Mouse (Mus musculus) forebrain, postnatal 0 days (tissue): Measurements from ENCODE around the gene Crnn. TPM values are rescaled to one million over a fixed set of nuclear protein-coding genes. Genes with fewer than 3 reads are reported as not detected.

ENCODE experiments used
- ATAC-seq: fragments of 200-750 bp; cut with Nextera tagmentation; 2 replicates; pipeline ENCODE4 v1.8.0; 2017; ENCODE audit warnings: mild to moderate bottlenecking, moderate library complexity
- DNase-seq: peaks from one replicate; pipeline ENCODE4 v3.0.0-alpha.2; 2015
- H3K27ac ChIP-seq: fragments of 300-500 bp; sonication (generic); 2 replicates; pipeline ENCODE4 v1.5.1; 2014; ENCODE audit warnings: low read depth, mild to moderate bottlenecking, antibody characterized with exemption, low read length, moderate library complexity, mixed read lengths
- H3K27me3 ChIP-seq: fragments of 300-500 bp; sonication (generic); 2 replicates; pipeline ENCODE4 v1.6.1; 2014; ENCODE audit warnings: mild to moderate bottlenecking, low read length, mixed read lengths; ENCODE audit not compliant: insufficient read depth
- H3K36me3 ChIP-seq: fragments of 300-500 bp; sonication (generic); 2 replicates; pipeline ENCODE4 v1.6.1; 2014; ENCODE audit warnings: mild to moderate bottlenecking, moderate library complexity; ENCODE audit not compliant: insufficient read depth
- H3K4me1 ChIP-seq: fragments of 300-500 bp; sonication (generic); 2 replicates; pipeline ENCODE4 v1.6.1; 2014; ENCODE audit warnings: antibody characterized with exemption; ENCODE audit not compliant: insufficient read depth
- H3K4me2 ChIP-seq: fragments of 300-500 bp; sonication (generic); 2 replicates; pipeline ENCODE4 v1.6.1; 2014; ENCODE audit warnings: low read depth, mild to moderate bottlenecking, moderate library complexity
- H3K4me3 ChIP-seq: fragments of 300-500 bp; sonication (generic); 2 replicates; pipeline ENCODE4 v1.5.1; 2014; ENCODE audit warnings: low read depth, low read length, mixed read lengths
- H3K9ac ChIP-seq: fragments of 300-500 bp; sonication (generic); 2 replicates; pipeline ENCODE4 v1.6.1; 2014; ENCODE audit warnings: mild to moderate bottlenecking
- H3K9me3 ChIP-seq: fragments of 300-500 bp; sonication (generic); 2 replicates; pipeline ENCODE4 v1.6.1; 2016; ENCODE audit warnings: low read length
- CTCF ChIP-seq: sonication (generic); IDR thresholded peaks from 2 replicates; pipeline ENCODE4 v1.5.1; 2016; ENCODE audit warnings: antibody characterized with exemption, control low read depth, low read depth
- WGBS: fragments of 180-500 bp; shearing (Covaris S2); extraction: QIAGEN DNeasy Blood & Tissue Kit; methylation state at CpG from one replicate; pipeline ENCODE4 v1.1.7; 2014; 5-methylcytosine and 5-hydroxymethylcytosine counted together
- polyA plus RNA-seq: library from polyadenylated mRNA; unstranded; fragments of >200 nt; fragmentation: Nextera tagmentation; extraction: Ambion mirVana; gene quantifications from 2 replicates; pipeline ENCODE4 v1.2.1, GENCODE M21; 2015
- total RNA-seq: library from RNA; depleted of rRNA; stranded (reverse); fragments of >200 nt; gene quantifications from 2 replicates; pipeline ENCODE4 v1.2.3, GENCODE M21; 2014; rRNA removed

Crnn gene
- total RNA-seq (not detected in 2 replicates), polyA plus RNA-seq (not detected in 2 replicates)

DNA sequence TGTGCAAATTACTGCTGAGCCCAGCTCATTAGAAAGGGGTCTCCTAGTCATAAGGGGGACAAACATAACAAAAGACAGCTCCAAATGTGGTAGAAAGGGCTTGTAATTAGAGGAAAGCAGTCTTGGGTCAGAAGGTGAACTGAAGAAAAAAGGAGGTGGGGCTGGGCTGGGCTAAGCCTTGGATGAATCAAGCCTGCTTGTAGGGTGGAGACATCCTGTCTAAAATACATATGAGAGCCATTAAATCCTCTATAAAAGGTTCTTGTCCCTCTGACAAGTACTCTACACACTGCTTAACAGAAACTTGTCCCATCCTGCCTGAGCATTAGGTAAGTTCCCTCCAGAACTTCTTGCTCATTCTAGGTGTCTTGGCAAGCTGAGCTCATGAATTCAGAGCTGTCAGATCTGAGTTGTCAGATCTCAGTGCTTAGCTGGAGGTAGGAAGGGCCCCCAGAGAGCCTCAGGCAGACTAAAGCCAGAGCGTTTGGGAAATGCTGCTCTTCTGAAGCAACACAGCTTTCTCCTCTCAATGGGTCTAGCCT is at the start of gene Crnn:
Crnn (plus strand) TSS at position 278 of the 542 bp plus-strand sequence.
- Histone ChIP-seq H3K27ac (no peak within 1 kb of the TSS), H3K27me3 (no peaks in the 10 kb centered on the region), H3K4me2 (no peak within 1 kb of the TSS), H3K9me3 (no peaks in the 10 kb centered on the region), H3K4me1 (no peaks in the 10 kb centered on the region), H3K4me3 (no peak within 1 kb of the TSS), H3K9ac (no peak within 1 kb of the TSS), H3K36me3 (no peaks in the 10 kb centered on the region)
- TF ChIP-seq CTCF, result no peak
- WGBS, result 13% methylated on average over 1 of the region's 1 CpGs
- no peak for ATAC-seq
- no peak for DNase-seq

DNA sequence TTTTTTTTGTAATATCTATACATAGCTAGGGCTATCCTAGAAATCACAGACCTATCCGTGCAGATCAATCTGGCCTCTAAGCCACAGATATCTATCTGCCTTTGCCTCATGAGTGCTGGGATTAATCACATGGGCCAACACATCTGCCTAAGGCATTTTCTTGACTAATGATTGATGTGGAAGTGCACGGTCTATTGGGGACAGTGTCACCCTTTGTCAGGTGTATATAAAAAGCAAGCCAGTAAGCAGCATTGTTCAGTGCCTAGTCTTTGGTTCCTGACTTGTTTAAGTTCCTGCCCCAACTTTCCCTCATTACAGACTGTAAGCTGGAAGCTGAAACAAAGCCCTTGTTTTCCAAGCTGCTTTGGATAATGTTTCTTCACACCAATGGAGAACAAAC is 48.1 kb upstream of the Crnn start:
- no peak overlapping the region for H3K4me3 ChIP-seq
- H3K4me2 ChIP-seq, result no peak overlapping the region
- H3K9ac ChIP-seq, result no peak overlapping the region
- ATAC-seq (no peak), DNase-seq (no peak)
- no peaks in the 10 kb centered on the region for H3K4me1 ChIP-seq
- no peaks in the 10 kb centered on the region for H3K27me3 ChIP-seq
- no peaks in the 10 kb centered on the region for H3K9me3 ChIP-seq
- H3K27ac ChIP-seq, result no peak overlapping the region
- no peak for TF ChIP-seq CTCF
- 76% methylated on average over 2 of the region's 2 CpGs for WGBS
- no peaks in the 10 kb centered on the region for H3K36me3 ChIP-seq

DNA sequence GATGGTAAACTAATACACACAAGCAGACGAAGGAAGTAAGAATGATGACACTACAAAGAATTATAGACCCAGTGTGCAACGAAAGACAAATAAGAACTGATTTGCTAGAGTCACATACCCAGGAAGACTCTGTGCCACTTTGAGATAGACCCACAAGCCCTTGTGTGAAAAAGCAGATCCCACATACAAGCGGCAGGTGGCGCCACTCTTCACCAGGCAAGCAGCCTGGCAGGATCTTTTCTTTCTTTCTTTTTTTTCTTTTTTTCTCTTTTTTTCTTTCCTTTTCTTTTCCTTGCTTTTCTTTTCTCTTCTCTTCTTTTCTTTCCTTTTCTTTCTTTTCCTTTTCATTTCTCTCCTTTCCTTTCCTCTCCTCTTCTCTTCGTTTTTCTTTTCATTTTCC is 32.9 kb upstream of the Crnn start:
- Histone ChIP-seq H3K4me3 (no peak overlapping the region), H3K36me3 (no peaks in the 10 kb centered on the region), H3K27me3 (no peaks in the 10 kb centered on the region), H3K9me3 (no peaks in the 10 kb centered on the region), H3K4me1 (no peaks in the 10 kb centered on the region), H3K27ac (no peak overlapping the region), H3K4me2 (no peak overlapping the region), H3K9ac (no peak overlapping the region)
- DNase-seq (no peak), ATAC-seq (no peak)
- TF ChIP-seq CTCF, result no peak
- 49% methylated on average over 5 of the region's 5 CpGs for whole genome bisulfite sequencing

DNA sequence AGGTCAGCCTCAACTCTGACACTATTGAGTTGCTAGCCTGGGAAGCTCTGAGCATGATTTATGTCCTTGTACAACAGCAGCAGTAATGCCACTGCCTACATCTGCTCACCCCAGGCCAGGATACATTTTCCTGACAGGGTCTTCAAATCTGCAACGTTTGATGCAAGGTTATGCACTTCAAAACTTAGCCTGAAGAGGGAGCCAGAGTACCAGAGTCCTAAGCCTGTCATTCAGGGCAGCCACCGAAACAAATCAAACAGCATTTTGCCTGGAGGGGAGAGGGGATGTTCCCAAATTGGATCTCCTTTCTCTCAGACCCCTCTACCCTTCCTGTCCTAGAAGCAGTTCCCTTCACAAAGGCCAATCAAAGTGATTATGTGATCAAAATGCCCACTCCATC is 30.1 kb upstream of the Crnn start:
- WGBS, result 1% methylated on average over 2 of the region's 2 CpGs
- Histone ChIP-seq H3K4me1 (no peaks in the 10 kb centered on the region), H3K4me3 (no peak overlapping the region), H3K27me3 (no peaks in the 10 kb centered on the region), H3K9me3 (no peaks in the 10 kb centered on the region), H3K36me3 (no peaks in the 10 kb centered on the region), H3K9ac (no peak overlapping the region), H3K27ac (no peak overlapping the region), H3K4me2 (no peak overlapping the region)
- DNase-seq (peak; percentile 50), ATAC-seq (no peak)
- peak; percentile 63 for TF ChIP-seq CTCF

DNA sequence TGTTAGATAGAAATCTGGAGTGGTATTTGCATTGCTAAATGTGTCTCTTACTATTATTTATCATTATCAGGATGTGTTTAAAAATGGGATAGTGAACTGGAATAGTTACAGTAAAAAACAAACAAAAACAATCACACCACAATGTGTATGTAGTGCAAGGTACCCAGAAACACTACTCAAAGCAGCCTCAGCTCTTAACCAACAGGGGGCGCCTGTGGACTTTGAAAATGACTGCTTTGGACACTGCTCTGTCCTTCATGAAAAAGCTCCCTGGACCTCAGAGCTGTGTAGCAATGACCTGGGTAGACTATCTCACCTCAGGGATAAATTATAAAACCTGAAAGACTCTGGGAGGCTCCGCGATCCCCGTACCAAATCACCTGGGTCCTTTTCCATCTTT is 25.5 kb upstream of the Crnn start:
- H3K27me3 ChIP-seq, result no peaks in the 10 kb centered on the region
- 49% methylated on average over 4 of the region's 4 CpGs for WGBS
- H3K36me3 ChIP-seq, result no peaks in the 10 kb centered on the region
- H3K4me3 ChIP-seq, result no peak overlapping the region
- no peak for TF ChIP-seq CTCF
- H3K9ac ChIP-seq, result no peak overlapping the region
- ATAC-seq, result no peak
- no peaks in the 10 kb centered on the region for H3K4me1 ChIP-seq
- no peak overlapping the region for H3K27ac ChIP-seq
- no peaks in the 10 kb centered on the region for H3K9me3 ChIP-seq
- DNase-seq, result no peak
- no peak overlapping the region for H3K4me2 ChIP-seq

DNA sequence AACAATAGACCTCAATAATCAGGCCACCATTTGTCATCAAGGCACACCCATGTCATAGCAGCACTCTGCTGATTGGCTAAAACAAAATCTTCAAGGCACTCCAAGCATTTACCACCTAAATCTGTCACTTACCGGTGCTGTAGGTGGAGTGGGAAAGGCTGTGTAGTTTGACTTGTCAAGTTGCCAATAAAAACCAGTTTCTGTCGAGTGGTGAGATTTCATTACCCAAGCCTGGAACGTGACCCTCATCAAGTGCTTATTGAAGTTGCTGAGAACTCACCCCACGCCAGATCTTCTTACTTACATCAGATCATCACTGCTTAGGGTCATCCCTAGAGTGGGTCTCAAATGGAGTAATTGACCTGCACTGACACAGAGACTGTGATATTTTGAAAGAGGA is 16.5 kb upstream of the Crnn start:
- H3K9ac ChIP-seq, result no peak overlapping the region
- ATAC-seq (no peak), DNase-seq (no peak)
- no peaks in the 10 kb centered on the region for H3K9me3 ChIP-seq
- 60% methylated on average over 4 of the region's 4 CpGs for WGBS
- H3K4me2 ChIP-seq, result no peak overlapping the region
- no peak overlapping the region for H3K4me3 ChIP-seq
- H3K4me1 ChIP-seq, result no peaks in the 10 kb centered on the region
- TF ChIP-seq CTCF, result no peak
- no peak overlapping the region for H3K27ac ChIP-seq
- no peaks in the 10 kb centered on the region for H3K27me3 ChIP-seq
- H3K36me3 ChIP-seq, result no peaks in the 10 kb centered on the region

DNA sequence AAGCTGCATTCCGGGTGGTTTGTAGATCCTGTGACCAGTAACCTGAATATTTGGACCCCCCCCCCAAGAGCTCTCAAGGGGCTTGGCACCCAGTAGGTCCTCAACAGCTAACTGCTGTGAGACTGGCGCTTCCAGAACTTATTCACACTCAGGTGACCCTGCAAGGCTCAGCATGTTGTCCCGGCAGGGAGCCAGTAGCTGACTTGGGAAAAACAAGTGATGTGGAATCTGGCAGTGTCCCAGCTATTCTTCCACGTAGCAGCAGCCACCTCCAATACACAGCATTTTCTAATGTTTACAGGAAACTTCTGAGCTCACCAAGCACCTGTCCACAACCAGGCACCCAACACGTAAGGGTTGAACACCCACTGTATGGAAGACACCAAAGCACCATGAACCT is 15.5 kb upstream of the Crnn start:
- no peak overlapping the region for H3K4me2 ChIP-seq
- H3K27ac ChIP-seq, result no peak overlapping the region
- TF ChIP-seq CTCF, result no peak
- H3K4me3 ChIP-seq, result no peak overlapping the region
- no peak for DNase-seq
- ATAC-seq, result no peak
- 45% methylated on average over 5 of the region's 5 CpGs for WGBS
- H3K36me3 ChIP-seq, result no peaks in the 10 kb centered on the region
- no peaks in the 10 kb centered on the region for H3K9me3 ChIP-seq
- H3K27me3 ChIP-seq, result no peaks in the 10 kb centered on the region
- no peaks in the 10 kb centered on the region for H3K4me1 ChIP-seq
- H3K9ac ChIP-seq, result no peak overlapping the region
